Mouse (Mus musculus) forelimb bud, embryonic 11.5 days (tissue): ENCODE data around the gene Ttc9b.
A peak's percentile ranks its signal among the peaks of the same experiment; 100 is the strongest.
"Not testable (repeated sequence)": the region's sequence is repeated elsewhere in the genome, so short reads cannot be mapped to it uniquely, and the experiment has no call there.

Source experiments
- DNase-seq: peaks from one replicate; pipeline ENCODE4 v3.0.0-alpha.2; 2012; ENCODE audit warnings: low read depth, low spot score

Gene Ttc9b

GRCm38 (mm10) chr7:27653681-27654437 lies at the start of gene Ttc9b:
Ttc9b (plus strand) TSS chr7:27653915.
- DNase-seq = peak; percentile 75

- DNase-seq = no peak
These were observed 48.9 kb upstream of the Ttc9b start for GRCm38 (mm10) chr7:27604661-27605348.

- DNase-seq = peak; percentile 28
These were observed 48.0 kb upstream of the Ttc9b start for GRCm38 (mm10) chr7:27605499-27606285.

- no peak for DNase-seq
These were observed 47.0 kb upstream of the Ttc9b start for GRCm38 (mm10) chr7:27606481-27607254.

GRCm38 (mm10) chr7:27607580-27607979 lies 46.1 kb upstream of the Ttc9b start:
- DNase-seq = no peak

GRCm38 (mm10) chr7:27608130-27608529 lies 45.6 kb upstream of the Ttc9b start:
- DNase-seq = no peak

GRCm38 (mm10) chr7:27609285-27609684 lies 44.4 kb upstream of the Ttc9b start:
- no peak for DNase-seq

GRCm38 (mm10) chr7:27609688-27610087 lies 44.0 kb upstream of the Ttc9b start:
- DNase-seq = no peak

GRCm38 (mm10) chr7:27610370-27610769 lies 43.3 kb upstream of the Ttc9b start:
- no peak for DNase-seq

- DNase-seq = no peak
These were observed 42.8 kb upstream of the Ttc9b start for GRCm38 (mm10) chr7:27610871-27611270.

- DNase-seq = no peak
These were observed 40.8 kb upstream of the Ttc9b start for GRCm38 (mm10) chr7:27612940-27613339.

GRCm38 (mm10) chr7:27613751-27614499 lies 39.8 kb upstream of the Ttc9b start:
- no peak for DNase-seq

- no peak for DNase-seq
These were observed 32.7 kb upstream of the Ttc9b start for GRCm38 (mm10) chr7:27621028-27621427.

GRCm38 (mm10) chr7:27622234-27622633 lies 31.5 kb upstream of the Ttc9b start:
- no peak for DNase-seq

- DNase-seq = no peak
These were observed 28.7 kb upstream of the Ttc9b start for GRCm38 (mm10) chr7:27624967-27625366.

GRCm38 (mm10) chr7:27627707-27628106 lies 26.0 kb upstream of the Ttc9b start:
- no peak for DNase-seq

- no peak for DNase-seq
These were observed 25.5 kb upstream of the Ttc9b start for GRCm38 (mm10) chr7:27628190-27628589.

- not testable (repeated sequence) for DNase-seq
These were observed 24.9 kb upstream of the Ttc9b start for GRCm38 (mm10) chr7:27628816-27629215.

- no peak for DNase-seq
These were observed 22.3 kb upstream of the Ttc9b start for GRCm38 (mm10) chr7:27631439-27631838.

GRCm38 (mm10) chr7:27633166-27633565 lies 20.5 kb upstream of the Ttc9b start:
- DNase-seq = no peak

GRCm38 (mm10) chr7:27634691-27635090 lies 19.0 kb upstream of the Ttc9b start:
- no peak for DNase-seq
